Comparison of ENCODE assay signal across 8 mouse cellular contexts in genomic region chr7:3262789-3263188, GRCm38 (mm10). TPM values are rescaled to one million over a fixed set of nuclear protein-coding genes. Genes with fewer than 3 reads are reported as not detected.
DNase-seq lines count a peak whose midpoint lies in the region.

No protein-coding gene starts in this region.

- peak; percentile 33 for DNase-seq in gastrocnemius, postnatal 10 days
- DNase-seq in gastrocnemius, postnatal 4 days (ENCODE audit: low spot score in 2 of 2) = no peak
- peak; percentile 34 for DNase-seq in urinary bladder, postnatal 14 days (ENCODE audit: low spot score)
- no peak for DNase-seq in urinary bladder, postnatal 10 days (ENCODE audit: low spot score)
- DNase-seq in cerebellum, postnatal 25 days = peak; percentile 34 to 57
- peak; percentile 43 for DNase-seq in lung, postnatal 10 days
- no peak for DNase-seq in layer of hippocampus, postnatal 14 days (ENCODE audit: low spot score in 2 of 2)
- DNase-seq in right cerebral cortex, postnatal 36 days (ENCODE audit: low spot score in 2 of 2) = no peak

RNA-seq across cellular contexts. Expression of gene Nlrp12, which starts 13.2 kb away (rescaled TPM):
- under 1 TPM in 1 of 2 experiments, not detected in 1; 0.09 TPM for total RNA-seq in gastrocnemius, postnatal 10 days (2021)
- not detected for total RNA-seq in gastrocnemius, postnatal 4 days (2021)
- total RNA-seq in layer of hippocampus, postnatal 14 days (2021) = under 1 TPM in 1 of 2 experiments, not detected in 1; 0.16 TPM

RNA-seq across cellular contexts. Expression of gene Myadm, which starts 26.1 kb away (rescaled TPM):
- 100 to 1,000 TPM in 1 of 2 experiments, 10 to 100 TPM in 1; 71.6 to 100 TPM for total RNA-seq in gastrocnemius, postnatal 10 days (2021)
- total RNA-seq in gastrocnemius, postnatal 4 days (2021) = 100 to 1,000 TPM; 195 to 196 TPM
- 100 to 1,000 TPM; 119 TPM for total RNA-seq in layer of hippocampus, postnatal 14 days (2021)

RNA-seq across cellular contexts. Expression of gene Prkcg, which starts 26.2 kb away (rescaled TPM):
- total RNA-seq in gastrocnemius, postnatal 10 days (2021) = 1 to 10 TPM; 2.2 to 4.5 TPM
- 1 to 10 TPM; 2.5 to 4.6 TPM for total RNA-seq in gastrocnemius, postnatal 4 days (2021)
- total RNA-seq in layer of hippocampus, postnatal 14 days (2021) = 100 to 1,000 TPM; 591 TPM

Comparison
In these comparisons a context has a peak if more than half of its experiments do, and no peak if none do; other contexts are left out.
1. DNase-seq: peak in gastrocnemius, postnatal 10 days (single experiment), urinary bladder, postnatal 14 days (single experiment), cerebellum, postnatal 25 days (2 of 2) and lung, postnatal 10 days (single experiment); none in gastrocnemius, postnatal 4 days (0 of 2), urinary bladder, postnatal 10 days (single experiment), layer of hippocampus, postnatal 14 days (0 of 2) and right cerebral cortex, postnatal 36 days (0 of 2).
2. RNA of gene Prkcg, which starts 26.2 kb away (total RNA-seq): 591 TPM in layer of hippocampus, postnatal 14 days; 2.5 to 4.6 TPM in gastrocnemius, postnatal 4 days and 2.2 to 4.5 TPM in gastrocnemius, postnatal 10 days; every median in the first group is over 100 times any median in the second.